Comparison of ENCODE assay signal across 7 mouse cellular contexts in the genomic region with DNA sequence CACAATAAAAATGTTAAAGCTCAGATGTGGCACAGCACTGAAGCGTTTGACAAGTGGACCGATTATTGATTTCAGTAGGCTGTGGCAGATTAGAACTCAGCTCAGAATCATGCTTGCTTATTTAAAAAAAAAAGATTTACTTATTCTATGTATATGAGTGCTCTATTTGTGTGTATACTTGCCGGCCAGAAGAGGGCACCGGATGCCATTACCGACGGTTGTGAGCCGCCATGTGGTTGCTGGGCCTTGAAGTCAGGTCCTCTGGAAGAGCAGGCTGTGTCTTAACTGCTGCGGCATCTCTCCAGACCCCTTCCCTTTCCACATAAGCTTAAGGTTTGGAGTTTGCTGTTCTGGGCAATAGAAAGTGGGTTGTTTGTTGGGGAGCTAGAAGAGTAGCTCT. TPM values are rescaled to one million over a fixed set of nuclear protein-coding genes. Genes with fewer than 3 reads are reported as not detected.
A peak's percentile ranks its signal among the peaks of the same experiment; 100 is the strongest.
DNase-seq lines count a peak whose midpoint lies in the region; ATAC-seq and TF ChIP-seq lines count a peak whose summit lies in the region.
"Not testable (repeated sequence)": the region's sequence is repeated elsewhere in the genome, so short reads cannot be mapped to it uniquely, and the experiment has no call there.

No protein-coding gene starts in this region.

- ATAC-seq in forebrain, embryonic 12.5 days (ENCODE audit: low FRiP score) = peak; percentile 34
- peak; percentile 15 for ATAC-seq in hindbrain, embryonic 11.5 days (ENCODE audit: low FRiP score)
- ATAC-seq in intestine, postnatal 0 days = 0 out of 2 replicates have a peak, but pooled peaks have one; percentile 28
- peak; percentile 9; the same call in 1 of the 2 replicates for ATAC-seq in liver, embryonic 11.5 days (replicated peaks; ENCODE audit: low FRiP score)
- ATAC-seq in midbrain, embryonic 13.5 days = 0 out of 2 replicates have a peak, but pooled peaks have one; percentile 32

- peak; percentile 39 for DNase-seq in hindbrain, embryonic 11.5 days (ENCODE audit: low spot score)
- peak; percentile 49 for DNase-seq in liver, embryonic 11.5 days (ENCODE audit: low spot score)
- peak; percentile 42 for DNase-seq in splenic B cell, adult 2 months (ENCODE audit: low read depth, low spot score)

- H3K36me3 ChIP-seq in forebrain, embryonic 12.5 days (replicated peaks); hindbrain, embryonic 11.5 days (ENCODE audit: control insufficient read depth, insufficient read depth, low read length); intestine, postnatal 0 days (ENCODE audit: control insufficient read depth, insufficient read depth); liver, embryonic 11.5 days (ENCODE audit: control insufficient read depth, insufficient read depth, low read length); midbrain, embryonic 13.5 days; splenic B cell, adult 2 months (ENCODE audit: control insufficient read depth, insufficient read depth, low read length, poor library complexity, severe bottlenecking): not testable (repeated sequence)

- H3K9me3 ChIP-seq in forebrain, embryonic 12.5 days = peaks cover 18% of the 10 kb centered on the region
- not testable (repeated sequence) for H3K9me3 ChIP-seq in hindbrain, embryonic 11.5 days (ENCODE audit: control insufficient read depth, low read length); intestine, postnatal 0 days (ENCODE audit: control insufficient read depth); liver, embryonic 11.5 days (ENCODE audit: control insufficient read depth, low read length)
- peaks cover 17% of the 10 kb centered on the region for H3K9me3 ChIP-seq in midbrain, embryonic 13.5 days

- 0 out of 2 replicates have a peak, but pooled peaks have one; percentile 12 for TF ChIP-seq CTCF in bone marrow, adult 2 months (IDR thresholded peaks at IDR 0.05; ENCODE audit: control insufficient read depth, insufficient read depth, low read length)
- TF ChIP-seq CTCF in intestine, postnatal 0 days (IDR thresholded peaks at IDR 0.05; ENCODE audit: low read depth) = not testable (repeated sequence)

- WGBS in bone marrow, adult 2 months = 89% methylated on average over 8 of the region's 8 CpGs
- WGBS in forebrain, embryonic 12.5 days = 97% methylated on average over 8 of the region's 8 CpGs
- 94% methylated on average over 6 of the region's 8 CpGs for WGBS in hindbrain, embryonic 11.5 days
- WGBS in intestine, postnatal 0 days = 91% methylated on average over 6 of the region's 8 CpGs
- 90% methylated on average over 6 of the region's 8 CpGs for WGBS in liver, embryonic 11.5 days
- WGBS in midbrain, embryonic 13.5 days = 96% methylated on average over 8 of the region's 8 CpGs

- H3K27me3 ChIP-seq in forebrain, embryonic 12.5 days; hindbrain, embryonic 11.5 days (ENCODE audit: control insufficient read depth, insufficient read depth, low read length); intestine, postnatal 0 days (replicated peaks; ENCODE audit: control insufficient read depth, insufficient read depth, low read length); liver, embryonic 11.5 days (replicated peaks; ENCODE audit: control insufficient read depth, insufficient read depth, low read length); midbrain, embryonic 13.5 days; splenic B cell, adult 2 months (ENCODE audit: control insufficient read depth, insufficient read depth, low read length, poor library complexity, severe bottlenecking): not testable (repeated sequence)

- H3K27ac ChIP-seq in bone marrow, adult 2 months (ENCODE audit: control insufficient read depth, insufficient read depth, low read depth, low read length, poor library complexity); forebrain, embryonic 12.5 days; hindbrain, embryonic 11.5 days (ENCODE audit: low read depth, low read length); intestine, postnatal 0 days (ENCODE audit: low read depth, low read length); liver, embryonic 11.5 days (ENCODE audit: low read depth, low read length); midbrain, embryonic 13.5 days: not testable (repeated sequence)

- H3K4me1 ChIP-seq in bone marrow, adult 2 months (ENCODE audit: control insufficient read depth, insufficient read depth, low read length); forebrain, embryonic 12.5 days; hindbrain, embryonic 11.5 days (replicated peaks; ENCODE audit: control insufficient read depth, insufficient read depth, low read length); intestine, postnatal 0 days (replicated peaks; ENCODE audit: control insufficient read depth, insufficient read depth, low read length); liver, embryonic 11.5 days (replicated peaks; ENCODE audit: control insufficient read depth, insufficient read depth, low read length); midbrain, embryonic 13.5 days (replicated peaks): not testable (repeated sequence)

- not testable (repeated sequence) for H3K4me2 ChIP-seq in forebrain, embryonic 12.5 days; hindbrain, embryonic 11.5 days (replicated peaks; ENCODE audit: low read depth, low read length); intestine, postnatal 0 days (replicated peaks; ENCODE audit: low read depth); liver, embryonic 11.5 days; midbrain, embryonic 13.5 days (replicated peaks)

- H3K9ac ChIP-seq in forebrain, embryonic 12.5 days; hindbrain, embryonic 11.5 days (ENCODE audit: low read depth, low read length); intestine, postnatal 0 days (ENCODE audit: low read depth, low read length); liver, embryonic 11.5 days (ENCODE audit: low read depth, low read length); midbrain, embryonic 13.5 days (replicated peaks): not testable (repeated sequence)

- H3K4me3 ChIP-seq in bone marrow, adult 2 months (replicated peaks; ENCODE audit: control insufficient read depth, low read depth, low read length); forebrain, embryonic 12.5 days (replicated peaks); hindbrain, embryonic 11.5 days (ENCODE audit: low read depth, low read length); intestine, postnatal 0 days (ENCODE audit: low read depth, low read length); liver, embryonic 11.5 days (ENCODE audit: low read depth, low read length); midbrain, embryonic 13.5 days (replicated peaks): not testable (repeated sequence)

- not testable (repeated sequence) for TF ChIP-seq POLR2A in bone marrow, adult 2 months (IDR thresholded peaks at IDR 0.05; ENCODE audit: borderline replicate concordance, control insufficient read depth, low read depth, low read length)

RNA-seq across cellular contexts. Expression of a gene that starts 19.7 kb away (rescaled TPM):
- not detected in 2 replicates for polyA plus RNA-seq in bone marrow, adult 2 months (2011; ENCODE audit: insufficient read depth, insufficient read length, low replicate concordance, missing spikeins)
- polyA plus RNA-seq in forebrain, embryonic 12.5 days (2016; fragmentation: Nextera tagmentation; extraction: Ambion mirVana) = 0.09 and 0.28 TPM in 2 replicates
- polyA plus RNA-seq in hindbrain, embryonic 11.5 days (2014; fragmentation: Nextera tagmentation; extraction: Ambion mirVana) = 0.15 TPM in 1 of 2 replicates, not detected in the other
- polyA plus RNA-seq in intestine, postnatal 0 days (2015; fragmentation: Nextera tagmentation; extraction: Ambion mirVana) = 1.0 and 1.1 TPM in 2 replicates
- 0.05 TPM in 1 of 2 replicates, not detected in the other for polyA plus RNA-seq in liver, embryonic 11.5 days (2014; fragmentation: Nextera tagmentation; extraction: Ambion mirVana)
- 0.13 and 0.57 TPM in 2 replicates for polyA plus RNA-seq in midbrain, embryonic 13.5 days (2015; fragmentation: Nextera tagmentation; extraction: Ambion mirVana)
